Mouse (Mus musculus) A20 (cell line): ENCODE results near the gene Olfr792.

Experiments
- DNase-seq: peaks from one replicate; pipeline ENCODE4 v3.0.0-alpha.2; 2011; ENCODE audit warnings: low read depth, low spot score

The Olfr792 gene

GRCm38 (mm10) chr10:129538862-129539261 is at the start of gene Olfr792:
Gene Olfr792, plus strand, starts transcription at chr10:129539162.
- no peak for DNase-seq

- DNase-seq = no peak
These were observed 48.9 kb upstream of the Olfr792 start for GRCm38 (mm10) chr10:129490101-129490500.

GRCm38 (mm10) chr10:129498192-129498591 is 40.8 kb upstream of the Olfr792 start, which contains the start of gene Olfr790:
Gene Olfr790, plus strand, starts transcription at chr10:129498492.
- DNase-seq = no peak

- no peak for DNase-seq
These were observed 17.5 kb upstream of the Olfr792 start, which contains the start of gene Olfr791 for GRCm38 (mm10) chr10:129521492-129521891. Gene Olfr791, plus strand, starts transcription at chr10:129521792.

- DNase-seq = peak; percentile 55
These were observed 10.4 kb downstream of the Olfr792 start for GRCm38 (mm10) chr10:129549354-129549753.

- DNase-seq = no peak
These were observed 28.4 kb downstream of the Olfr792 start, which contains the start of gene Olfr794 for GRCm38 (mm10) chr10:129567355-129567754. Gene Olfr794, plus strand, starts transcription at chr10:129567655.

- no peak for DNase-seq
These were observed 38.1 kb downstream of the Olfr792 start for GRCm38 (mm10) chr10:129577066-129577465.
